Mouse (Mus musculus) urinary bladder, postnatal 10 days (tissue): Measurements from ENCODE around the gene Zfp831.

Source experiments
- DNase-seq: peaks from one replicate; pipeline ENCODE4 v3.0.0; 2022; ENCODE audit warnings: low spot score

Gene Zfp831

GRCm38 (mm10) chr2:174727114-174727823 lies 83.9 kb downstream of the Zfp831 start:
- DNase-seq: no peak

- no peak for DNase-seq
These were observed 88.6 kb downstream of the Zfp831 start for GRCm38 (mm10) chr2:174731939-174732338.

- DNase-seq: no peak
These were observed 91.9 kb downstream of the Zfp831 start for GRCm38 (mm10) chr2:174735270-174735669.

- DNase-seq: no peak
These were observed 103.8 kb downstream of the Zfp831 start for GRCm38 (mm10) chr2:174747182-174747581.

- no peak for DNase-seq
These were observed 105.0 kb downstream of the Zfp831 start for GRCm38 (mm10) chr2:174748381-174748780.

GRCm38 (mm10) chr2:174753197-174753596 lies 109.9 kb downstream of the Zfp831 start:
- no peak for DNase-seq

- DNase-seq: no peak
These were observed 110.9 kb downstream of the Zfp831 start for GRCm38 (mm10) chr2:174754231-174754630.

- no peak for DNase-seq
These were observed 115.9 kb downstream of the Zfp831 start for GRCm38 (mm10) chr2:174759189-174759588.
